Mouse (Mus musculus) lung, postnatal 0 days (tissue): ENCODE data around the gene Mphosph10.

Source experiments
- CTCF ChIP-seq: IDR thresholded peaks from 2 replicates; pipeline ENCODE4 v1.5.1; 2016; ENCODE audit warnings: antibody characterized with exemption, mild to moderate bottlenecking
- EP300 ChIP-seq: IDR thresholded peaks from 2 replicates; pipeline ENCODE4 v1.6.1; 2016; ENCODE audit warnings: antibody characterized with exemption, mild to moderate bottlenecking, control low read depth

DNA sequence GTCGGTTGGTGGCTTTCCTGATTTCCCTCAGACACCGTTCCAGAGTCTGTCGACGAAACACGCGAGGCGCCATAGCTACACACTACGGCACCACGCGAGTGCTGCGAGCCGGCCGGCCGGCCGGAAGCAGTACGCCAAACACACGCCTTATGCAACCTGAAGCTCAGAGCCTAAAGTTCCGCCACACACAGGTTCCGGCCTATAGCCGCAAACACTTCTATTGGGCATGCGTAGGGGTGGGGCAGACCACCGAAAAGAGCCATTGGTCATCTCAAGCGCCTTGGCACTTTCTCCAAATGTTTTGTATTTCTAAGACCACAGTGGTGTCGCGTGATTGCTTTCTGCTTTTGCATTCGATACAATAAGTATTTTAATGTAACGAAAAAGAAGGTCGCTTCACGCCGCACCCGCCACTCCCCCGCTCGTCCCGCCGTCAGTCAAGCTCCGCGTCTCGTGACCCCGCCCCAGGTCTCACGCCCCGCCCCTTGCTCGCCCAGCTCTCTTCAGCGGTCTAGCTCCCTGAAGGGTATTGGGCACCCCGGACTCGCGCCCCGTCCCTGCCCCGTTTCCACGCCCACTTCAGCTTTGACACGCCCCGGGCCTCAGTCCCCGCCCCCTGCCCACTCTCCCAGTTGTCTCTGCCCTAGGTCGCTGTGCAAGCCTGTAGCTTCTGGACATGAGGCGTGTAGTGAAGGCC is at the start of gene Mphosph10, which contains the start of gene Mcee:
- TF ChIP-seq EP300 (peak; percentile 26; the same call in 1 of the 2 replicates), CTCF (peak; percentile 29)
